Mouse (Mus musculus) thymus, postnatal 10 days (tissue): ENCODE results near the gene Olfml2b.

Experiments
- DNase-seq, 2 experiments: peaks; one replicate each; pipeline ENCODE4 v3.0.0; 2021; ENCODE audit warnings: low spot score in 2 of 2

Gene Olfml2b

DNA sequence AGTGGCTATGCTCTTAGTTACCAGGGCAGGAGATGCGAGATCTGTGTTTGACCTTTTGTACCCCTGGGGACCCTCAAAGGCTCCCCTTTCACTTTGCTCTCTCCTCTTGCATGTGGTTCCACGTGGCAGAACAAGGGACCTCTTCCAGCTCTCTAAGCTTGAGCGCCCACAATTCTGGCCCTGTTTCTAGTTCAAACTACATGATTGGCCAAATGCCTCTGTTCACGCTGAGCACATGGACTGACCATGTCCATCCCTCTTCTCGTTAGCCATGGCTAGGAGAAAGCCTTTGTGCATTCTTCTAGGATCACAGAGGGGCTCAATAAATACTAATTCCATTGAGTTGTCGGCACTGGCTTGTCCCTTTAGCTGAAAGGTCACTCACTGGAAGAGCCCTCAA lies 51.0 kb downstream of the Olfml2b start:
- DNase-seq: no peak

DNA sequence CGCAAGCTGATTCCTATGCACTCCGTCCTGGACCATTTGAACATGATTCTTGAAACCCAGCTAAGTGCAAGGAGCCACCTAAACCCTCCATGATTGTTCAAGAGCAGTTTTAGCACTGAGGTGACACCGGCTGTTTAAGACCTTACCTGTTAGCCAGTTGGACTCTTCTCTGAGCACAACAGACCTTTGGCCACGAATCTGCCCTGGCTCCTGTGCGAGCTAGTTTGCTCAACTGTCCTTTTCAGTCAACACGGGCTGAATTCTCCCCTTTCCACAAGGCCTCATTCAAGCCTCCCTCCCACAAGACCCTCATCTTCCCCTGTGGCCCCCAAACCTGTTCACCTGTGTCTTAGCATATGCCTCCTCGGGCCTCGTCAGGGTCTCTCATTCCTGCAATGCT lies 52.7 kb downstream of the Olfml2b start:
- no peak for DNase-seq

DNA sequence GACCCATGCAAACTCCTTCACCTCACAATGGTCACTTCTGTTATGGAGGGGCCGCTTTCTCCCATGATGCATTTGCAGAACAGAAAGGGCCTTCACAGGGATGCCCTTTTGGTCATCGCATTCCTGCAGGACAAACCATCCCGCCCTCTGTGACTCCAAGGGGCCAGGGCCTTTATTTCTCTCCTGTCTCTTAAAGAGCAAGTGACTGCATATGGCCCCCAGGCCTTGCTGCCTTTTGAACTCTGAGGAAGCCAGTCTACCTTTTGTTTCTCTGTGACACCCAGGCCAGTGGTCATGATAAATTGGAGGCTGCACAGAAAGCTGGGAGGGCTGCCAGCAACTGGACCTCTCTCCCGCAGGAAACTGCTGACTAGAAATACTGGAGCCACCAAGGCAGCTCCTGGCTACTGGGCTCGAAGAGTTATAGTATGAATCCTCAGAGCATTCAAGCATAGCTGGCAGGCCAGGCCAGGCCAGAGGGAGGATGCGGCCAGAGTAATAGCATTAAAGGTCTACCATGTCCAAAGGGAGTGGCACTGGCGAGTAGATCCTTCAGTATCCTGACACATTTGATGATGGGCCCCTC lies 53.5 kb downstream of the Olfml2b start:
- no peak for DNase-seq

DNA sequence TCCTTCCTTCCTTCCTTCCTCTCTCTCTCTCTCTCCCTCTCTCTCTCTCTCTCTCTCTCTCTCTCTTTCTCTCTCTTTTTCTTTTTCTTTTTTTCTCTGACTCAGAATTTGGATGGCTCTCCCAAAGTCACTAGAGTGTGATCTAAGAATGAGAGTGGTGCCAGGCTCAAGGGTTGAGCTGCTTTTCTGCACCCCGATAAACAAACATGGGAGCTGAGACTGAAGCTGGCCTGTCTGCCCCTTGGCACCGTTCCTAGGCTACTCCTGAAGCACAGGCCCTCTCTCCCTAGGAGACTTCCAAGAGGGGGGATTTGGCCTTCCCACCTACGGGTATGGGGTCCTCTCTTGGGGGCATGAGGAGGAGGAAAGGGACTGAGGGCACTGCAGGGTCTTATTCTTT lies 54.4 kb downstream of the Olfml2b start:
- no peak for DNase-seq

DNA sequence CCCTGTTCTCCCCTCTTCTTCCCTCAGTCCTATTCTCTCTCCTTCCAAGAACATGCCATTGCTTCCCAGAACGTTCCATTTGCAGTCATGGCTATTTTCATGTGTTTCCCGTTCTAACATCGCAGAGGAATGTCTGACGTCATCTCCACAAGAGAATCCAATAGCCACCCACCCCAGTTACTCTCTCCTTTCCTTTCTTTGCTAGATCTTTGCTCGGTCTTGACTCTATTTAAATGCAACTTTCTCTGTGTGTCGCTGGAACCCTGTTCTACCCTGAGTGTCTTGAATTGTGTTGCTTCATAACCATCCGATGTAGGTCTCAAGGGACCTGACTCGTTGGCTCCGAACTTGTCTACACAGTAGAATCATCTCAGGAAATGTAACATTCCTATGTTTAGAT lies 55.2 kb downstream of the Olfml2b start:
- no peak for DNase-seq

DNA sequence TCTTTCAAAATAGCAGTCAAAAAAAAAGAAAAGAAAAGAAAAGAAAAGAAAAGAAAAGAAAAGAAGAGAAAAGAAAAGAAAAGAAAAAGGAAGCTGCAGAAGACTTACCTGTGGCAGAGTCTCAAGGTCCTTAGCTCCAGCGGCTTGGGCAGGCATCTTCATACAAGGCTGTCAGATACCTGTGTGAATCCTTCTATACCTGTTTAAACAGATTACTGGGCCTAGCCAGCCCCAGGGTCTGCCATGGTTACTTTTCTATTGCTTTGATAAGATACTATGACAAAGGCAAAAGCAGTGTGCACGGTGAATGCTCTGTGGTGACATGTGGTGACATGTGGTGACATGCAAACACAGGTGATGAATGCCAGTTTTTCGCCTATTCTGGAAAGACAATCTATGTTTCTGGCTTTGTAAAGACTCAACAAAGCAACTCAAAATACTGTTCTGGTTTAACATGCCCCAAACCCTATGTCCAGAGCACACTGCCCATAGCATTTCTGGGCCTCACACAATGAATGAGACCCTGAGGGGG lies 56.2 kb downstream of the Olfml2b start:
- DNase-seq: no peak

DNA sequence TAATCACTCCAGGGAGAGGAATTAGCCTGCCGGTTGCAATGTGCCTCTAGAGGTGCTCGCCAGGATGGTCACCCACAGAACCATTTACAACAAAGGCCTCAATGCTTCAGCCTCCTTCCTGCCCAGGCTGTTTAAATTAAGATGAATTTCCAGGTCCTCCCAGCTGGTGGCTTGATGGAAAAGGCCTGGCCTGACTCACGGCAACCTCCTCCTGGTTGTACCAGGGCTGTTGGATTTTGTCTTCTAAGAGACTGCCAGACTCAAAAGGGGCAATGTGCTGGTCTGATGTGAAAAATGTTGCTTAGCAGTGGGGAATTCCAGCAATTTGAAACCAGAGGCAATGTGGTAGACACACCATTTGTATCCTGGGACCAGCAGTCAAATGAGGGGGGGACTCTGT lies 56.8 kb downstream of the Olfml2b start:
- DNase-seq: no peak

DNA sequence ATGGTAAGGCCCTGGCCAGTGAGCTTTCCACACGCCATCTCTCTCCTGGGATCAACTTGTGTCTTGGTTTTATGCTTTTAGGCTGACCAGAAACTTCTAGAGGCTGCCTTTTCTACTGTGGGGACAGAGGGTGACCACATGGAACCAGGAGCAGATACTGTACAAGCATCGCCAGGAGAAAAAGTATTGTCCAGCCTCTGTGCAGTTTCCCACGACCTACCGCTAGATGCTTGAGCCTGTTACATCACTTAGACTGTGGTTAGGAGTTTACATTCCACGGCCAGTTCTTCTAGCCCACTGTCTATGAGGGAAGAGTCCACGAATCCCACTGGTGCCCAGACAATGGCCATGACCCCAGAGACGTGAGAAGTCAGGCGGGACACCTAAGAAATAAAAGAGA lies 57.2 kb downstream of the Olfml2b start:
- no peak for DNase-seq

DNA sequence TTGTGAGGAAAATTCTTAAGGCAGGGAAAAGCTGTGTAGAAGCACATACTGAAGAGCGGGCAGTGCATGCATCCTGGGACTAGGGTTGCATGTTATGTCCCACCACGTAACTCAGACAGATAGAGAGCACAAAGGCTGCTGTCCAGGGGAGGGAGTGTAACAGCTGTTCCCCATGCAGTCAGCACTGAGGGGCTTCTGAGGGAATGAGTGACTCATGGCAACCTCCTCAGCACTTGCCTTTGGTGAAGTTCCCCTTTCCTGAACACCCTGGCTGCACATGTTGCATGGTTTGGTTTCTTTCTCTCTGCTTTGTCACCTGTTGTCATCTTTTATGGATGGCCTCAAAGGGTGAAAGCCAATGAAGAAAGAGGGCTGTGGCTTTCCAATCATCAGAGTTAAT lies 57.9 kb downstream of the Olfml2b start:
- DNase-seq: no peak

DNA sequence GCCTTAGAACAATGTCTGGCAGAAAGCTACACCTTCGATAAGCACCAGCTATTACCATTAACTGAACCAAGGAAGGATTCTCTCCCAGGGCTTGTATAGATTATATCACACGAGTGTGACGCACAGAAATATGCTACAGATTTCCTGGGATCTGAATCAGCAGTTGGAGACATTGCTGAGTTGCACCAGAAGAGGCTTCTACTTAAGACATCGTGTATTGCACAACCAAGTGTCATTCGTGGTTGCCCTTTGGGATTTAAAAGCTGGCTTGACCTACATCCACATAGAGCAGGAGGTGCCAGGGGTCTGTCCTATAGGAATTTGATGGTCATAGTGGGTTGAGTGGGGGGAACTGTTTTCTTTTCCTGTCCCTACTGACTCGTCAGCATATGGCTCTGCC lies 58.6 kb downstream of the Olfml2b start:
- DNase-seq: no peak

DNA sequence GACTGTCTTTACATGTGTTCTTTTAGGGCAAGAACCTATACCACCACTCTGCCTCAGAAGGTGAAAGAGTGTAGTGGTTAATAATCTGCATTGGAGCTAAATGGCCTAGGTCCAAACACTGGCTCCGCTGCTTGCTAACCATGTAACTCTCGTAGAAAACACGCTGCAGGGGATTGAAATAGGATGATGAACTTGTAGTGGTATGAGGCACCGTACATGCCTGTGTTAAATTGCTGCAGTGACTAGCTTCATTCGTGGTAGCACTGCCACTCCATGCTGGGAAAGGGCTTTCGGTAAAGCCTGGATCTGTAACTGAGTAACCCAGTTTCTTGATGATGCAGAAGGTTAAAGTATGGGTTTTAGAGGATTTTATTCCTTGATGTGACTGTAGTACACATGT lies 59.8 kb downstream of the Olfml2b start:
- DNase-seq: no peak

DNA sequence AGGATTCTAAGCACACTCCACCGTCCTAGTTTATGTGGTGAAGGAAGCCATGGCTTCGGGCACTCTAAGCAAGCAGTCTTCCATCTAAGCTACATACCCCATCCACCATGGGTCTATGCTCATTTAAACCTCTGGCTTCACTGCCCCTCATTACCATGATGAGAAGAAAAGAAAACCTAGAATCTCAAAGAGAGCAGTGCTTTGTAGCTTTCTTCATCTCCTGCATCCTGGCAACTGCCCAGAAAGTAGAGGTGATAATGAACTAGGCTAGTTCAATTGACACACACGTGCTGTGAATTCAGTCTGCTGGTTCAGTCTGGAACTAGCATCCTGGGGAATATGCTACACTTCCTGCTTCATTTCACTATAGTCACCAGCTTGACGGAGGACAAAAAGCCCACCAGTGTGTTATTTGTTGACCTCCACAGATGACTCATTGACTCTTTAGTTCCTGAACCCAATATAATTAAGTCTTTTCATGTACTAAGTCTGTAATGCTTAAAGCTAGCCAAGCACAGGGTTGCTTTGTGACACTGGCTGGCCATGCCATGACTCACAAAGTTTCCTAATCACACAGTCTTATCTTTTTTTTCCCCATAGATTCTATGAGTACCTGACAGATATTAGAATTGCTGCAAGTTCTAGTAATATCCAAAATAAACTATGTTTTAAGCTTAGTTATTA lies 60.7 kb downstream of the Olfml2b start:
- no peak for DNase-seq

DNA sequence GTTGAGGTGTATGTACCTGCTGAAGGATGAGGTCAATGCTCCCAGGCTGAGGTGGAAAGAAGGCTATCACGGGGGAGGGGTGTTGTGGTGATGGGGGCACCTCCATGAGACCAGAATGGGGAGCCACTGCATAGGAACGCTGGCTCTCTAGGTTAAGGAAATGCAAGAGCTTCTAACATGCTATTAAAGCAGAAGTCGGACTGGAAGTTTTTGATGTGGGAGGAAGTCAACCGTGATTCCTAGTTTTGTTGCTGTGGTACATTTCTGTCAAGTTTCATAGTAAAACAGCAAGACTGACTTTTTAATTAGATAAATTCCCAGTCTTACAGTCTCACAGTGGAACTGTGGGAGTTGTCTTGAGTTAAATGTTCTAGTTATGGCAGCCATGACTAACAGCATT lies 61.7 kb downstream of the Olfml2b start:
- DNase-seq: no peak

DNA sequence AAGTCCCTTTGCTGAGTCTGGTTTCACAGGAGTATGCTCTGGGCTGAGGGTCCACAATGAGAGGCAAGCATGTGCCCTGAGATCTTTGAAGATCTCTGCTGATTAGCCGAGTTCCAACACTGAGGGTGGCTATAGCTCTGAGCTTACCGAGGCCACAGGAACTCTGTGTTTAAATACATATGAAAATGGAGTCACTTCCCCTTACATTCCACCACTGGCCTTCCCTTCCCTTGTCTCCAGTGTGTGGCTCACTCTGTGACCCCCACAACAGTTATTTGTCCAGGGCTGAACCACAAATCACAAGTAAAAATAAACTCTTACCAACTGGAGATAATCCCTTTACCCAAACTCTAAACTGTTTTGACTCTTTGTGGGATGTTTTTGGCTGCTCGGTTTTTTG lies 64.7 kb downstream of the Olfml2b start:
- DNase-seq: no peak

DNA sequence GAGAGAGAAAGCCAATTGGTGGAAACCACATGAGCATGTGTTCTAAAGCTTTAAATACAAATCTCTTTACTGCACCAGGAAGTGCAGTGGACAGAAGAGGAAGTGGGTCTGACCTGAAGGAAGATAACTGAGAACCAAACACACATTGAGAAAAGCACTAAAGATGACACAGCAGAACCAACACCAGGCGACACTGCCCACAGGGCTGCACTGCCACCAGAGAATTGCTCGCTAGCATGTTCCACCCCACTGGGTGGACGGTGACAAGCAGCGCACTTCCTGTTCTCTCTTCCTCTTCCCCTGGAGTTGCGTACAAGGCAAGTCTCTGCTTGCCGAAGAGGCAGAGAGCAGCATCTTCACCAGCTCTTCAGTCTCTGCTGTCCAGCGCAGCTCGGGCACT lies 65.1 kb downstream of the Olfml2b start:
- DNase-seq: no peak

DNA sequence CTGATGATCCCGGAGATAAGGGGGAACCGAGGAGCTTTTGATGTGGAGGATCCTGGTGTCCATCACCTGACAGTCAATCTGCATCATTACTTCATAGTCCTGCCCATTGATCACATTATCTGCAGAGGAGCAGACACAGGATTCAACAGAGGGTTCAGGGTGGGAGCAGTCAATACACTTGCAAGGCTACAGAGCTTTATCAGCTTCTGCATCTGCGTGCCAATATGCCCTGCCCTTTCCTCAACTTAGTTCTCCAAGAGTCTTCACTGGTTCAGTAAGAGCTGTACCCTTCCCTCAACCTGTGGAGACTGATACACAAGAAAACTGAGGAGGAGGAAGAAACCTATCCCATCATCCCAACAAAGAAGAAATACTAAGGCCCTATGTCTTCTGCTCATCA lies 65.6 kb downstream of the Olfml2b start:
- DNase-seq: no peak

DNA sequence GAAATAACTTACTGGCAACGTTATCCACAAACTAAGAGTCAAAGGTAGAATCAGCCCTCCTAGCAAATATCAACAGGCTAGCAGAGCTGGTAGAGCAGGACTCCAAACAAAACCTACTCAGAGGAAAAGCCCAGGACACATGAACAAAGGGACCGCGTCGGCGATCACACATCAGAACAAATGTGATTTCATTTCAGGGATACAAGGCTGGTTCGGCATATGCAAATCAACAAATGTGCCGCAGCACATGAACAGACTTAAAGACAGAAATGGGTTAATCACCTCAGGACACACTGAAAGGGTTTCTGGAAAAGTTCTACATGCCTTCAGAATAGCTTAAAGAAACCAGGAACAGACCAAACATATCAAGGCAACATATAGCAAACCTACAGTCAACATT lies 67.4 kb downstream of the Olfml2b start:
- no peak for DNase-seq

DNA sequence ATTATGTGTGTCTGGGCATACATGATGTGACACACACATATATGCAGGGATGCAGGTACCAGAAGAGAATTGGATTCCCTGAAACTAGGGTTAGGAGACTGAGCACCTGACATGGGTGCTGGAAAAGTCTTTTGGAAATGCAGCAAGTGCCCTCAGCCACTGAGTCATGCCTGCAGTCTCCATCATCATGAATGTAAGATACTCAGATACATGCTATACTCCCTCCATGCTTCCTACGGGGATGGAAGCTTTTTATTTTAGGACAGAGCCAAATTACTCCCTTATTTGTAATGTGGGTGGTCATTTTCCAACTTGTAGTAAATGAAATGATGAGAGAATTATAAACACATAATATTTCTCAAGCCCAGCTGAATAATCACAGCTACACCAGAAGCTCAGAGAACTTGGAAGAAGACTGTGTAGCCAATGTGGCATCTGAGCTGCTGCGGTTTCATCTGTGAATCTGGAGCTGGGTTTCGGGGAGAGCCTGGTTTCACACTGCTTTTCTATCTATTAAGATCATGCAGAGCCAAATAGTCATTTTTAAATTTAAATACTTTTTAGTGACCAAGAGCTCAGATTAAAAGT lies 73.0 kb downstream of the Olfml2b start:
- DNase-seq: no peak

DNA sequence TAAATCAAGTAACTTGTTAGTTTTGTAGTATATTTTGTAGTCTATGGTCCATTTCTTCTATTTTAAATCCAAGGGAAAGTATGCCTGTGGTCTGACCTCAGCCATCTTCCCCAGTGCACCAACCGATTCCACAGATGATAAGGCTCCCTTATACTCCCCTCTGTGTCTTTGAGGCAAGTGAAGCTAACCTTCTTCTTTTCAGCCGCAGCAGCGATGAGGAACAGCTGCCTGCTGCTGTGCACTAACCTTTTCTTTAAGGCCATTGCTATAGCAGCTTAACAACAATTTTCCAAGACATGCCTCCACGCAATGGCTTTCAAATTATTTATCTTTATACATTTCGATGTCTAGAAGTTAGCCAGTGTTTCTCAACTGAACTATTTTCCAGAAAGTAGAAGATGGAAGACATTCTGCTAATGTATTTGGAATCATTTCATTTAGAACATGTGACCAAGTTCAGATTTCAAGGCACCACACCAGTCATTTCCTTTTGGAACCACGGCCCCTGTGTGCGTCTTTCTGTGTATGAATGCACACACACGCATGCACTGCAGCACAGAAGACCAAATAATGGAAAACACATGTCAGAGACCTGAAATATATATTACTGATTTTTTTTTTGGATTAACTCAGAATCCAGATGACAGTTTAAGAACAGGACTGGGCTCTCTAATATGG lies 73.9 kb downstream of the Olfml2b start:
- no peak for DNase-seq

DNA sequence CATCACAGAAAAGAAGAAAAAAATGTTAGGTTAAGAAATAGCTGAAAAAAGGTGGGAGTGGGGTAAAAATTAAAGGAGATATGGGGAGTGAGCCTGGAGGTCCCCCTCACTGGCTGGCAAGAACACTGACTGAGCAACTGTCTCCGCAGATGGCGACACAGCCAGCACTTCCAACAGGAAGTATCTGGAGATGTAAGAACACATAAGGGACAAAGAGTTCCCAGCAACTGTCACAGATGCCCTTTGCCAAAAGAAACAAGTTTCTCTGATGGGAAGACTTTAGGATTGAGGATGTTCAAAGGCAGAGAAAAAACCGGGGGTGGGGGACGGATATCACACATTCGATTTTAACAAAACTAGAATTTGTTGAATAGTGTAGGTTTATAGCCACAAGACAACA lies 77.2 kb downstream of the Olfml2b start:
- no peak for DNase-seq

DNA sequence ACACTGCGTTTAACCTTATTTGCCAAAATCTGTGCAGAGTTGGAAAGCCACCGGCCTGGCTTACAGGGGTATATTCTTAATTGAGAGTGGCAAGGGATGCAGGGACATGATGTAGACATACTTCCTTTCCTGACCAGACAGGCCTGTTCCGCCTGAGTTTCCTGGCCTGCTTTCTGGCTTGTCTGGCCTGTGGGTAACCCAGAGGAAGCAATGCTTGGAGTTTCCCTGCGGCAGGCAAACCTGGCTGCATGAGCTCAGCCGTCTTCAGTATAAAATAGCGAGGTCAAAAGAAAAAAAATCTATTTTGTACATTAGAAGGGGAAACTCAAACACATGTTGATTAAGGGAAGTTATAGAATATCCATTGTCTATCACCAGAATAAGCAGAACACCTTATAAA lies 84.2 kb downstream of the Olfml2b start:
- DNase-seq: no peak

DNA sequence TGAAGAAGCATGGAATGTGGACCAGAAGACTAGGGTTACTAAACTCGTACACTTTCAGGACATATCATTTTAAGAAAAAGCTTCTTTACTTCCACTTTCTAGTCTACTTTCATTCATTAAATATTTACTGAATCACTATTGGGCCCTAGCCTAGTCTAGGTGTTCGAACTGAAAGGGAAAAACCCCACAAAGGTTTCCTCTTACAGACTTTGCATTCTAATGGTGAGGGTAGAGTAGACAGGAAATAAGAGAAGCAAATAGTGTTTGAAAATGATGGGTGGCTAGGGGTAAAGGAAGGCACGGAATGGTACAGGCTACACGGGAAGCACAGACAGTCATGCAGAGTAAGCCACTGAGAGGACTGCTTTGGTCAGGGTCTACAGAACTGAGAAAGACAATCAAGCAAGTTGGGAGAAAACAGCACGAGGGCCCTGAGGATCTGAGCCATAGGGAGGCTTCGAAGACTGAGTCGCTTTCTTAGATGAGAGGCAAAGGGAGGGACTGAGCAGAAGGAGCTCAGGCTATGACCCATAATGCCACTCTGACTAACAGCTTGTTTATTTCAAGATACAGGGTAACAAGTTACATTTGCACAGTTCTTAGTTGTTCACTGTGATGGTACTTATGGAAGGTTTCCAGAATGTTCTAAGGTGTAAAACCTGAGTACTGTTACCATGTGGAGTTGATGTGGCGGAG lies 85.1 kb downstream of the Olfml2b start:
- no peak for DNase-seq
